Mouse (Mus musculus): Measurements from ENCODE around the gene Syngr1.

- TF ChIP-seq POLR2A (IDR thresholded peaks at IDR 0.05; ENCODE audit: low read depth, low read length) (no peak), CTCF (conservative IDR thresholded peaks at IDR 0.05; ENCODE audit: insufficient read depth, insufficient read length, low read depth, low read length) (no peak)
These were observed 33.0 kb upstream of the Syngr1 start for GRCm38 (mm10) chr15:80058151-80058550.
